Mouse (Mus musculus): ENCODE data around the gene Ylpm1. TPM values are rescaled to one million over a fixed set of nuclear protein-coding genes. Genes with fewer than 3 reads are reported as not detected.

Ylpm1 gene
- 10 to 100 TPM; 20.4 to 27.7 TPM for total RNA-seq (2021)
- long read RNA-seq, experiment 1, full-length matches to known transcripts = 1 of 4 reads
- long read RNA-seq, experiment 1, partial matches to known transcripts = 1 of 4 reads
- long read RNA-seq, experiment 1, other reads (novel, unspliced or antisense) = 2 of 4 reads
- long read RNA-seq, experiment 2, full-length matches to known transcripts = 1 of 2 reads
- long read RNA-seq, experiment 2, partial matches to known transcripts = 0 of 2 reads
- long read RNA-seq, experiment 2, other reads (novel, unspliced or antisense) = 1 of 2 reads

DNA sequence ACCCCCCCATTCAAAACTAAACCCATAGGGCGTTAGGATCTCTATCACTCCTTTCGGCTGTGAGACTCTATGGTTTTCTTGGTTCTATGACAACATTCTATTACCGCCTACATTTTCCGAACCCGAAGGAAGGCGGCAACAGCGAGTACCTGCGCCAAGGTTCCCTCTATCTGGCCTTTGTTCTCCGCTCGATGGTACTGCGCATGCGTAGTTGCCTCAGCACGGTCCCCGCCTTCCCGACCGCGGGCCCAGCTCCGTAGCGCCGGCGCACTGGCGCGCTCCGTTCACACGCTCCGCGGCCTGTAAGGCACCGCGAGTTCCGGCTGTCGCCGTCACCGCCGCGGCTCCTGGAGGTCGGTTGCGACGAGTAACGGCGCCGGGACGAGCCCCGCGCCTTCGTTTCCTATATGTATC lies at the start of gene Ylpm1:
TSS of gene Ylpm1 (plus strand) at position 239 of the 414 bp plus-strand sequence.
- peak; percentile 96 for DNase-seq

- DNase-seq = no peak
These were observed 48.1 kb upstream of the Ylpm1 start for GRCm38 (mm10) chr12:84947894-84948583.

GRCm38 (mm10) chr12:84948584-84949285 lies 47.4 kb upstream of the Ylpm1 start:
- no peak for DNase-seq

DNA sequence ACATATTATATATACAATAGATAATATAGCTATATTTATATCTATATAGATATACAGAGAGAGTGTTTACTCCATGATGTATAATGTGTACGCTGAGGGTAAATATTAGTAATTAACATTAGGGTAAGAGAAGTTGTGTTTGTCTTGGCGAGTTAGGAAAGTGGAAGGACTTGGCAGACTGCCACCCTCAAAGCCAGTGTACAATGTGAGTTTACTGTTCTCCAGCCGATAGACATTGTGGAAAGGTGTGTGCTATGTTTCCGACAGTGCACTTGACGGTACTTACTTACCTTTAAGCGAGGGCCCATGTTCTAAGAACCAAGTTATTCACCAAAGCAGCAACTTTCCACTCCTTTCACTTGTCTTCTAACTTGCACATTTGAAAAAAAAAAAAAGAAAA lies 45.4 kb upstream of the Ylpm1 start:
- no peak for DNase-seq

GRCm38 (mm10) chr12:84951531-84951930 lies 44.6 kb upstream of the Ylpm1 start:
- no peak for DNase-seq

DNA sequence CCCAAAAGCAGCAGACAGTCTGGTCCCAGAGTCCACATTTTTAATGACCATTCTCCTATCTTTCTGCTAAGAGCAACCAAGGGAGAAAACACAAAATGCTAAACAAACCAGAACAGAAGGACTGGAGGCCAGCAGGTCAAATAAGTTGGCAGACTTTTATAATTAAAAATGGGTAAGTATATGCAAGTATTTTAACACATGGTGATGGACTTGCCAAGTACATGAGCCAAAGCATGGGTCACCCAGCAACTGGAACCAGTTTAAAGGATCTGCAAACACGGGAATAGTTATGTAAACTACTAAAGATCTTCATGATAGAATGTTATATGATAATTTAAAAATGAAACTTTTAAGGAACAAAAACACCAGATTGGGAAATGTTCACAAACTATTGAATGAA lies 43.8 kb upstream of the Ylpm1 start:
- no peak for DNase-seq

- DNase-seq = no peak
These were observed 39.8 kb upstream of the Ylpm1 start for GRCm38 (mm10) chr12:84956317-84956716.

DNA sequence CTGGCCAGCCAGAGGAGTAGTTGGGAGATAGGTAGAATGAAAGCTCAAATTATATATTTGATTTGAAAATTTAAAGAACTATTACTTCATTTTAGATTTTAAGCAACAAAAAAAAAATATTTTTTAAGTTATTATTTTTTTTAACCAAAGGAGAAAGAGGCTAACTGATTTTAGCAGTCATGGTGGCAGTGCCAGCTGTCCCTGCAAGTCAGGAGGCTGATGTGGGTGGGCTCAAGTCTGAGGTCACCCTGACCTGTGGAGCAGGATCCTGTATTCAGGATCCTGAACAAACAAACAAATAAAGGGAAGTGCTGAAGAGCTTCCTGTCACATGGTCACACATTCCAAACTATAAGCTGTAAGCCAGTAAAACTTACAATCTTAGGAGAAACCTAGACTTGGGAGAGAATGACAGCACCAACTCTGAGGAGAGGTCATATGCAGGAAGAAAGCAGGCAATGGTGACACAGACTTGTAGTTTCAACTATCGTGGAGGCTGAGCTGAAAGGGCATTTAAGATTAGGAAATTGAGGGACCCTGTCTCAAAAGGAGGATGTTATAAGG lies 37.2 kb upstream of the Ylpm1 start:
- no peak for DNase-seq

DNA sequence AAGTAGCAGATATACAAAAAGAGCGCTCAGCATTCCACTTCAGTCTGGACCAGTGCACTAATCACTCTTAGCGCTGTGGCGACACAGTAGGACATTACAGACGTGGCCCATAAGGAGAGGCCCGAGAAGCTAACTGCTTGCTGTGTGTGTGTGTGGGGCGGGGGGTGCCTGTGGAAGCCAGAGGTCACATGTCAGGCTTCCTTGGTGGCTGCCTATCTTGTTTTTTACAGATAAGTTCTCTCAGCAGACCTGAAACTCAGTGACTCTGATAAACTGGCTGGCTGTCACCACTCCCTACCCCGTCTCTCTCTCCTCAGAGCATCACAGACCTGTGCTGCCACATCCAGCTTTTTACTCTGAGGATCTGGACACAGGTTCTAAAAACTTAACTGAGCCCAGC lies 33.5 kb upstream of the Ylpm1 start:
- no peak for DNase-seq

DNA sequence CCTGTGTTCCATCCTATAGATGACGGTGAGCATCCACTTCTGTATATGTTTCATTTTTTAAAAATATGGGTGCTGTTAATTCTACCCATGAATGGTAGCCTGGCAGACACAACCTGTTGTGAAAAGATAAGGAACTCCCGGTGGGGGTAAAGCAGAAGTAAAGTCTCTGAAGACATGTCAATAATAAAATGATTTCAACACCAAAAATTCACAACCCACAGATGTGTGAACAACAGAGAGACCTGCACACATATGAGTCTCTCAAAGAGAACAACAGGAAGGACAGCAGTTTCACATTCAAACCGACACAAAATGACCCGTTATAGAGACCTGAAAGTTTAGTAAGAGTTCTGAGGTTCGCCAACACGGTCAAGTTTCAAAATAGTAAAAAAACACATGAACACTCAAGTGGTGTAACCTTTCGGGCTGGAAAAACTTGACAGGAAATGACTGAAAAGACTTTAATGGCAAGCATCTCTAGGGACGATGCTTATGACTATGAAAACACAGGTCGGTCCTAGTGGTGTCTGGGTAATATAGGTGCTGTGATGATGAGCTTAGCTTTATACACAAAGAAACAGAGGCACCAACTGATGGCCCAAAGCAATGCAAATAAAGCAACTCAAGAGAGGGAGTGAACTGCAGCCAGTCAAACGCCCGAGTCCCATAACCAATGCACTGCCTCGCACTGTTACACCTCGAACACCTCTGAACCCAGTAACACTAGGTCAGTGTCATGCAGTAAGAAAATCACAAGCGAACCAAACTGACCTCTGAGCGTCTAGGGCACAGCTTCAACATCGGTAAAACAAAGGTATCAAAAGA lies 27.1 kb upstream of the Ylpm1 start:
- DNase-seq = no peak

DNA sequence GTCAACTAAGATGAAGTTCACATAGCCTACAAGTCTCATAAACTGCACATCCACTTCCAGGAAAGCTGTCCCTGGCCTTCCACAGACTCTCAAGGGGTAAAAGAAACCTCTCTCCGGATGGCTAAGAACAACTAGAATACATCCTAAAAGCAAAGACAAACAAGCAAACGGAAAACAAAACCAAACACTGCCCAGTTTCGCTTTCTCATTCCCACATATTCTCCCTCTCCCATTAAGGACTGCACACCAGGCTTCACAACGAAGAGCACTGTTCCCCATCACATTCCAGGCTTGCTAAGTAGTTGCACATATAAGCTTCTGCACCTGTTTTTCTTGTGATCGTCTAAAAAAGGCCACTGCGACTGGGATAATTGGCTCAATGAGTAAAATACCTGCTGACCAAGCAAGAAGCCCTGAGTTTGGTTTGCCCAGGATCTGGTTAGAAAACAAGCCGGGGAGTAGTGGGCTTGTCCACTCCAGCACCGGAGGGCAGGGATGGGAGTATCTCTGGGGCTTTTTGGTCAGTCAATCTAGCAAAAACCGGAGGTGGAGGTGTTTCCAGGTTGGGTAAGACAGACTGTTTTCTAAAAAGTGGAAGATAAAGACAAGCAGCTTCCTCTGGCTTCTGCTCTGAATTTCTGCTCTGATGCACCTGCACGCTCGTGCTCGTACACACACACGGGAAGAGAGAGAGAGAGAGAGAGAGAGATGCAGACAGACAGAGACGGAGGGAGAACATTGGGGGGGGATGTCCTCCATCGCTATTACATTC lies 26.3 kb upstream of the Ylpm1 start:
- DNase-seq = no peak

GRCm38 (mm10) chr12:84970428-84971096 lies 25.6 kb upstream of the Ylpm1 start, which contains the start of the genes Fcf1 and Arel1:
TSS of gene Fcf1 (plus strand) at chr12:84970897.
TSS of gene Arel1 (minus strand) at chr12:84970900.
- DNase-seq = peak; percentile 81

GRCm38 (mm10) chr12:84979264-84979862 lies 16.8 kb upstream of the Ylpm1 start:
- no peak for DNase-seq

GRCm38 (mm10) chr12:84989456-84989855 lies 6.7 kb upstream of the Ylpm1 start:
- DNase-seq = no peak

DNA sequence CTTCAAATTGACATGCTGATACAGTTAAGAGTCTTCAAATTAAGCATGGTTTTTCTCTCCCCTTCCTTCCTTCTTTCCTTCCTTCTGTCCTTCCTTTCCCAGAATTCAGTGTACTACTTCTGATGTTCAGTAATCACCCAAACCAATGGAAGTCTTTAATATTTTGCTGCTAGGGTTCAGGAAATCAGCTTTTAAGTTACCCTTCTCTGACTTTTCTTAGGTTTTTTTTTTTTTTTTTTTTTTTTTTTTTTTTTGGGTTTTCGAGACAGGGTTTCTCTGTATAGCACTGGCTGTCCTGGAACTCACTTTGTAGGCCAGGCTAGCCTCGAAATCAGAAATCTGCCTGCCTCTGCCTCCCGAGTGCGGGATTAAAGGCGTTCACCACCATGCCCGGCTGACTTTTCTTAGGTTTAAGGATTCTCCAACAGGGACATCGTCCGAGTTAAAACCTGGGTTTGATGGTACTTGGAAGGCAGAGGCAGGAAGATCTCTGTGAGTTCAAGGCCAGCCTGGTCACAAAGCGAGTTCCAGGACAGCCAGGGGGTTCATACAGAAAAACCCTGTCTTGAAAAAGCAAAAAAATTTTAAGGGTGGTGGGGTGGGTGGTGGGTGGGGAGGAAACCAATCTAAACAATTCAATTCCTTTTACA lies 884 bp upstream of the Ylpm1 start:
- DNase-seq = no peak

GRCm38 (mm10) chr12:84996501-84997398 lies 629 bp downstream of the Ylpm1 start:
- DNase-seq = peak; percentile 62

DNA sequence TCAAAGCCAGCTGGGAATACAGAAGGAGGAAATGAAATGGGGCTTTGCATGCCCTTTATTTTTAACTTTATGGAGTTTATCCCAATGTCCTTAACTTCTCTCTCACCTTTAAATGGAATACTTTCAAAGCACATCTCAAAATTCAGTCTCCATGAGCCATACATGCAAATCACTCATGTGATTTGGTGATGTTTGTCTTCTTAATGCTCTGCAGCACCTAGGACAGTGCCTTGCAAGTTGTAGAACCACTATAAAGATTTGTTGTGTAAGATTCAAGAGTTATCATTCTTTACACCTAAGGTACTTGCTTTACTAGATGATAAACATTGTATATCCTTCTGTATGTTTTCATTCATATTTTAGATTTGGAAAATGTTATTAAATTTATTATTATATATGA lies 2.9 kb downstream of the Ylpm1 start:
- no peak for DNase-seq

DNA sequence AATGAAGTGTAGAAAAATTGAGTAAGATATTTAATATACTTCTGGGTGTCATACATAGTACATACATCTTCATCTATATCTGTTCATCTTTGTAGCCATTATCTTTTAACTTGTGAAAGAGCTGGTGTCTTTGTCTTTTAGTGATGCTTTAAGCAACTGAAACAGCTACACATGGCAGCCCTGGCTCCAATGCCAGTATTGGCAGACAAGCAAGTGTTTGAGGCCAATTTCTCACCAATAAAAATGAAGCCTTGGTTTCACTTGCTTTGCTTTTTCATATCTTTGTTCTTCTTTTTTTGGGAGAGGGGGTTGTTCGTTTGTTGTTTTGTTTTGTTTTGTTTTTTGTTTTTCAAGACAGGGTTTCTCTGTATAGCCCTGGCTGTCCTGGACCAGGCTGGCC lies 10.1 kb downstream of the Ylpm1 start:
- DNase-seq = no peak

DNA sequence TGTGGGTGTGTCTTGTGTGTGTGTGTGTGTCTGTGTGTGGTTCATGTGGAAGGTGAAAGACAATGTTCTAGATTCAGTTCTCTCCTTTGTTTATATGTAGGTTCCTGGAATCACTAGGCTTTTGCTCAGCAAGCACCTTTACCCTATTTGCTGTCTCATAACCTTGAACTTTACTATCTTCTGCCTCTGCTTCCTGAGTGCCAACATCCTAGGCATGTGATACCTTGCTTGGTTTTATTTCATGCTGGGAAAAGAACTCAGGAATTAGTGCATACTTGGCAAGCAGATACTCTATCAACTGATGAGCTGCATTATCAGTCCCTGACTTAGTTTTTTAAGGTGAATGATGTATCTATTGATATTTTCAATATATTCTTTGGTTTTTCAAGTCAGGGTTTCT lies 10.9 kb downstream of the Ylpm1 start:
- DNase-seq = no peak
